Mouse (Mus musculus): ENCODE data around the gene Lmntd1.

- TF ChIP-seq CTCF (IDR thresholded peaks at IDR 0.05; ENCODE audit: low read depth) (no peak), EP300 (IDR thresholded peaks at IDR 0.05; ENCODE audit: low read depth) (no peak)
These were observed 5.4 kb downstream of the Lmntd1 start for GRCm38 (mm10) chr6:145608693-145609092.

All from liver, postnatal 0 days (tissue).